Comparison of ENCODE assay signal across 8 mouse cellular contexts in the genomic region with DNA sequence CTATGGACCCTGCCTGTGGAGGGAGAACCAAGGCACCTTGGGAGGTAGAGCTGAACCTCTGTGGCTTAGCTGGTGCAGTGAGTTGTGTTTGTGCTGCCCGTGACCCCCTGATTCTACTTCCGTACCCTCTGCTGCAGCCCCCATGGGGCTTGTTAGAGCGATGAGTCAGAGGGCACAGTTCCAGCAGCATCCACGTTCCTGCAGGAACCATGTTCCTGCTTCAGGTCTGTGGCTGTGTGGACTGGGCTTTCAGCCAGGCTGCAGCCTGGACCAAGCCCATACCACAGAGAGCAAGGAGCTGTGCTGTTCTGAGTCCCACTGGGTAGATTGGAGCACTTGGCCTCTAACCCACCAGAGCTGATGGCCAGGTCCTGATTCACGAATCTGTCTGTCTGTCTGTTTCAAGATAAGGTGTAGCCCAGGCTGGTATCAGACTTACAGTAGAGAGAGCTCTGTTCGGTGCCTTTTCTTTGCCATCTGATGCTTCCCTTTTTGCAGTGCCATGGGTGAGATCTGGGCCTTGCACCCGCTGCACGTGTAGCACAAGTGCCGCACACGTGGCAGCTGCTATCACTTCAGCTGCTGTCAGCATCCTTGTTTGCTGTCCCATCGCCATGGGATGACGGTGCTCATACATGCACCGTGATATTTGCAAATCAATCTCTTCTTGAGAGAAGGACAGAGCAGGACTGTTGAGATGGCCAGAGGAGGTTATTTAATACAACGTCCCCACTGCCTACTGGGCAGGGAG. TPM values are rescaled to one million over a fixed set of nuclear protein-coding genes. Genes with fewer than 3 reads are reported as not detected.
A peak's percentile ranks its signal among the peaks of the same experiment; 100 is the strongest.
DNase-seq lines count a peak whose midpoint lies in the region; ATAC-seq lines count a peak whose summit lies in the region.

No protein-coding gene starts in this region.

- H3K27me3 ChIP-seq in embryonic facial prominence, embryonic 12.5 days = no peaks in the 10 kb centered on the region
- no peaks in the 10 kb centered on the region for H3K27me3 ChIP-seq in limb, embryonic 13.5 days

- H3K4me1 ChIP-seq in embryonic facial prominence, embryonic 12.5 days = peaks cover 60% of the 10 kb centered on the region
- H3K4me1 ChIP-seq in limb, embryonic 13.5 days = peaks cover 83% of the 10 kb centered on the region

- WGBS in embryonic facial prominence, embryonic 12.5 days = 76% methylated on average over 14 of the region's 14 CpGs
- WGBS in limb, embryonic 13.5 days = 74% methylated on average over 14 of the region's 14 CpGs

- no peak overlapping the region for H3K4me3 ChIP-seq in embryonic facial prominence, embryonic 12.5 days
- H3K4me3 ChIP-seq in limb, embryonic 13.5 days = no peak overlapping the region

- no peak for ATAC-seq in embryonic facial prominence, embryonic 12.5 days (ENCODE audit: insufficient number of reproducible peaks, insufficient read depth, low FRiP score, low TSS enrichment)
- ATAC-seq in limb, embryonic 13.5 days (ENCODE audit: low FRiP score, low read depth) = peak; percentile 39; the same call in 1 of the 2 replicates
- ATAC-seq in CD4-positive, CD25-positive, alpha-beta regulatory T cell, adult 4 months = no peak

- no peaks in the 10 kb centered on the region for H3K9me3 ChIP-seq in embryonic facial prominence, embryonic 12.5 days
- H3K9me3 ChIP-seq in limb, embryonic 13.5 days = no peaks in the 10 kb centered on the region

- intact Hi-C loops in left cerebral cortex, postnatal 4 days (cut with DNase I) = no loop called here

- H3K27ac ChIP-seq in embryonic facial prominence, embryonic 12.5 days = peak overlapping the region; percentile 83
- peak overlapping the region; percentile 87; the same call in 1 of the 2 replicates for H3K27ac ChIP-seq in limb, embryonic 13.5 days

- H3K9ac ChIP-seq in embryonic facial prominence, embryonic 12.5 days = no peak overlapping the region
- H3K9ac ChIP-seq in limb, embryonic 13.5 days = no peak overlapping the region

- peak; percentile 63 for DNase-seq in left cerebral cortex, postnatal 4 days
- no peak for DNase-seq in left cerebral cortex, adult 9 months (ENCODE audit: low spot score in 2 of 2)
- peak; percentile 76 to 86 for DNase-seq in adrenal gland, postnatal 36 days
- DNase-seq in embryo, embryonic 9.5 days (ENCODE audit: extremely low spot score) = no peak
- no peak for DNase-seq in liver

- 0 out of 2 replicates have a peak overlapping the region, but pooled peaks have one; percentile 1 for H3K4me2 ChIP-seq in embryonic facial prominence, embryonic 12.5 days (replicated peaks)
- H3K4me2 ChIP-seq in limb, embryonic 13.5 days (replicated peaks) = peak overlapping the region; percentile 40; the same call in 1 of the 2 replicates

- H3K36me3 ChIP-seq in embryonic facial prominence, embryonic 12.5 days = peaks cover 16% of the 10 kb centered on the region; the same call in 1 of the 2 replicates
- H3K36me3 ChIP-seq in limb, embryonic 13.5 days = peaks cover 15% of the 10 kb centered on the region

RNA-seq across cellular contexts. Expression of a gene that starts 50.5 kb away (rescaled TPM):
- 10 to 100 TPM; 22.5 to 25.7 TPM for total RNA-seq in left cerebral cortex, postnatal 4 days (2021)
- 10 to 100 TPM; 40.8 to 51.1 TPM for total RNA-seq in adrenal gland, postnatal 36 days (2021)
- polyA plus RNA-seq in embryonic facial prominence, embryonic 12.5 days (2016; fragmentation: Nextera tagmentation; extraction: Ambion mirVana) = 82.5 and 89.0 TPM in 2 replicates
- 58.4 and 64.2 TPM in 2 replicates for polyA plus RNA-seq in limb, embryonic 13.5 days (2015; fragmentation: Nextera tagmentation; extraction: Ambion mirVana)
- not detected for polyA plus RNA-seq in CD4-positive, CD25-positive, alpha-beta regulatory T cell, adult 4 months (2017; shearing (Covaris generic))

Comparison
In these comparisons a context has a peak if more than half of its experiments do, and no peak if none do; other contexts are left out.
1. DNase-seq: peak in left cerebral cortex, postnatal 4 days (single experiment) and adrenal gland, postnatal 36 days (2 of 2); none in left cerebral cortex, adult 9 months (0 of 2), embryo, embryonic 9.5 days (single experiment) and liver (single experiment).
2. RNA of a gene that starts 50.5 kb away (polyA plus RNA-seq): 82.5 to 89.0 TPM in embryonic facial prominence, embryonic 12.5 days and 58.4 to 64.2 TPM in limb, embryonic 13.5 days; not detected in CD4-positive, CD25-positive, alpha-beta regulatory T cell, adult 4 months; every median in the first group is over 10 times any median in the second.